Mouse (Mus musculus): ENCODE results near the gene Zfp467.

Gene Zfp467

DNA sequence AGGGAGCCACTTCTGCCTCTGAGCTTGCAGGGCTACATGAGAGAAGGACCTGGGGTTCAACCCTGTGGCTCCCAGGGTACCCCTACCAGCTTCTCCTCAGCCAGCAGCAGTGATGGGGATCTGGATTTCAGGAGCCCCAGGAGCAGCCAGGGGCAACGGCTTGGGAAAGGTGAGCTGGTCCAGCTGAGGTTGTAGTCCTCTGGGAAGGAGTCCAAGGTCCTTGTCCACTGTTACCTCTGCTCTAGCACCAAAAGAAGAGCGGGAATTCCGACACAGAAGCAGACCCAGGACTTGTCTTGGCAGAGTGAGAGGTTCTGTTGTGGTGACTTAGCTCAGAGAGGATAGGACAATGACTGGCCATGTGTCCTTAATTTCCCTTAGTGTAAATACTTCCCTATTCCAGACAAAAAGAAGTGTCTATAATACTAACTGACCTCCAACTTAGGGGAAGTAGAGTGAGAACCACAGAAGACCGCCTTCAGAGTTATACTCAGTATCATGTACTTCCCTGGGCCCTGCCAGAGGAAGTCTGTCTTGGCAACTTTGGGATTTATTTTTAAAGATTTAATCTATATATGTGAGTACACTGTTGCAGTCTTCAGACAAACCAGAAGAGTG, 35.8 kb downstream of the Zfp467 start:
- DNase-seq, result no peak

GRCm38 (mm10) chr6:48404071-48404470, 41.6 kb downstream of the Zfp467 start:
- no peak for DNase-seq

DNA sequence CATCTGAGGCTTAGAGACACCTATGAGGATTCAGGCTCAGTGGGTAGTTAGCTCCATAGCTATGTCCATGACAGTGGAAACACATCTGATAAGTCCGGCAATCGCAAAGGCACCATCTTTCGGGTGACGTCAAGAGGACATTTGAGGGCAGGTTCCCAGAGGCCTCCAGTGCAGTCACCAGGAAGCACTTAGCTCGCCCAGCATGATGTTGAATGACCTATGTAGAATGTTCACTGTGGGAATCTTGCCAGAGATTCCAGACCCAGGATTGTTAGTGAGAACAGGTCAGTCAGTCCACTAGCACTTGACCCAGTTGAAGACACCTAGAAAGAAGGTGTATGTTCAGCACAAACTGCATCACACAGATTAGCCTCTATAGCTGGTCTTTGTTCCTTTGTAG, 45.7 kb downstream of the Zfp467 start:
- no peak for DNase-seq

DNA sequence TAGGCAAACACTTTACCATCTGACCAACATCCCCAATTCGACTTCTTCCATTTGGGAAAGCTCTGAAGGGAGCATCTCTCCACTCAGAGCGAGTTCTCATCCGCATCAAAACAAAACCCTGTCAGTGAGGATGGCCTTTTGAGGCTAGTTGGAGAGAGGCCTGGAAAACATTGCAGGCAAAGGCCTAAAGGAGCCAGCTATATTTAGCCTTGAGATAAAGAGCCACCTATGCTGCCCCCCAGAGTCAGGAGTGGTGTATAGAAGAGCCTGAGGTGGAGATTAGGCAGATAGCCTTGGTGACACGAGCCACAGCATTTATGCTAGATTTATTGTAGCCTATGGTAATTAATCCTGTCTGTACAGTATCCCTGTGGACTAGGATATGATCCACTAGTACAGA, 48.3 kb downstream of the Zfp467 start:
- peak in 1 of 2 experiments; percentile 31 for DNase-seq

- DNase-seq, result no peak
These were observed 48.9 kb downstream of the Zfp467 start for GRCm38 (mm10) chr6:48396686-48397085.

GRCm38 (mm10) chr6:48396008-48396595, 49.5 kb downstream of the Zfp467 start:
- DNase-seq, result no peak

GRCm38 (mm10) chr6:48395105-48396007, 50.3 kb downstream of the Zfp467 start, which contains the start of gene Krba1:
Krba1 (plus strand) TSS chr6:48395586.
- peak; percentile 75 to 88 for DNase-seq

GRCm38 (mm10) chr6:48393811-48394210, 51.8 kb downstream of the Zfp467 start:
- DNase-seq, result no peak

DNA sequence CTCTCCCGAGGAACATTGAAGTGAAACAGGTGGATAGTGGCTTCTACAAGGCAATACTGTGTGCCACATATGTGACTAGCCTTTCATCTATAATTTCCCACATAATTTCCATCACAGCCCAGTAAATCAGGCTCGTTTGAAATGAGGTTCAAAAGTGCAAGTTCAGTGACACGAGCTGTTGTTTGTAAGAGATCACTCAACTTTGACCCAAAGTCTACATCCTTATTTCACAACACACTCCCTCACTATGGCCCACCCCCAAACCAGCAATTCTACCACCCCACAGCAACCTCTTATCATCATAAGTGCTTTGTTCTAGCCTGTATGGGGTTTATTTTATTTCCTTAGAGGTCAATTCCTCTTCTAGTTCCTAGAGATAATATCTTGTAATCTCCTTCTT, 57.4 kb downstream of the Zfp467 start:
- DNase-seq, result no peak
